In the genomic region with DNA sequence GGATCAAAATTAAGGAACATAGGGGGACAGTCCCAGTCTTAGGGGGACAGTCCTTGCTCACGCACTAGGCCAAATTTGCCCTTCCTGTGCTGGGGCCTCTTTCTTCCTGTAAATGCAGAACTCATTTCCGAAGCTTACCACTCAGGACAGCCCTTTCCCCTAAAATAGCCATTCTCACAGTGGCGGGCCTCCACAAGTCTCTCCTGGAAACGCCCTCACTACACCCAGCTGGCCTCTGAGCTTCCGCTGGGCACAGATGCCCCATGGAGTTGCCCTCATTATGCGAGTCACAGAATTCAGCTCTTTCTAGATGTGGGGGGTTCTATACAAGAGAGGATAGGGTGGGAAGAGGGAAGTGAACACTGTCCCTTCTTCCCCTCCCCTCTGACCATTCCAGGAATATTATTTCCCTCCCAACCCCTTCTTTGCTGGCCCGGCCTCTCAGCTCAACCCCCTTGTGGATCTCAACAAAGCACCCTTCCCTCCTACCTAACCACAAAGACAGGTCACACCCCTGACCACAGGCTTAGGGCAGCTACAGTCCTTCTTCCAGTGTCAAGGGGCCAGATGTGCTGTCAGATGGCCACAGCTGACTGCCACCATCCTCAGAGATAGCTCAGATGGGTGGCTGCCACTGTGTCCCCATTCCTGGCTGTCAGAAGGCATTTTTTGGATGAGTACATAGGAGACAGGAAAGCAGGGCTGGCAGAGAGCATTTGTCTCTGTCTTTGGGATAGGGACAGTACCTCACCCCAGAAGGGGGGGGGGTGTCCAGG, we compare ENCODE assay signal across 1 mouse cellular context.
A peak's percentile ranks its signal among the peaks of the same experiment; 100 is the strongest.
TF ChIP-seq lines count a peak whose summit lies in the region.

No protein-coding gene starts in this region.

TF ChIP-seq in CH12.LX, 34 proteins besides CTCF, POLR2A, EP300 and RAD21 (continued from another document):
- TF ChIP-seq CHD1 (IDR thresholded peaks at IDR 0.05; ENCODE audit: low read depth, low read length) (no peak), E2F4 (IDR thresholded peaks at IDR 0.05; ENCODE audit: insufficient replicate concordance, low read depth, low read length) (no peak), SIN3A (IDR thresholded peaks at IDR 0.05; ENCODE audit: low read length) (peak; percentile 62), ZKSCAN1 (IDR thresholded peaks at IDR 0.05; ENCODE audit: borderline replicate concordance, low read depth, low read length) (no peak), NRF1 (IDR thresholded peaks at IDR 0.05; ENCODE audit: low read depth, low read length) (no peak), TCF12 (IDR thresholded peaks at IDR 0.05; ENCODE audit: low read depth, low read length) (peak; percentile 56), MAX (IDR thresholded peaks at IDR 0.05; ENCODE audit: low read length) (0 out of 2 replicates have a peak, but pooled peaks have one; percentile 20), ZMIZ1 (IDR thresholded peaks at IDR 0.05; ENCODE audit: low read depth, low read length) (no peak), BHLHE40 (IDR thresholded peaks at IDR 0.05; ENCODE audit: low read depth, low read length) (peak; percentile 65), USF1 (IDR thresholded peaks at IDR 0.05; ENCODE audit: low read depth, low read length) (no peak)
